Mouse (Mus musculus) erythroblast, adult 5-6 weeks (primary cell): Measurements from ENCODE around the gene Lgr4. TPM values are rescaled to one million over a fixed set of nuclear protein-coding genes. Genes with fewer than 3 reads are reported as not detected.

Experiments
- ATAC-seq: replicated peaks from 2 replicates; pipeline ENCODE4 v1.8.0; 2016; ENCODE audit warnings: moderate number of reproducible peaks, mild to moderate bottlenecking, moderate TSS enrichment, inconsistent platforms; ENCODE audit not compliant: poor library complexity, low FRiP score, severe bottlenecking
- total RNA-seq, 2 experiments: library from RNA; stranded (forward) in 1 of 2; stranded (reverse) in 1 of 2; fragments of 150-400 nt in 1 of 2; fragments of 200-764, 138-1000 nt in 1 of 2; gene quantifications; 2 replicates each; pipeline versions ENCODE4 v1.2.3 to v1.2.4; 2015 to 2017; ENCODE audit warnings: low replicate concordance in 2 of 2

Gene Lgr4
- total RNA-seq, 2 experiments from 2014 or later, result 0.51 to 1.2 TPM

- no peak for ATAC-seq
These were observed 3.0 kb downstream of the Lgr4 start for GRCm38 (mm10) chr2:109920471-109920870.

DNA sequence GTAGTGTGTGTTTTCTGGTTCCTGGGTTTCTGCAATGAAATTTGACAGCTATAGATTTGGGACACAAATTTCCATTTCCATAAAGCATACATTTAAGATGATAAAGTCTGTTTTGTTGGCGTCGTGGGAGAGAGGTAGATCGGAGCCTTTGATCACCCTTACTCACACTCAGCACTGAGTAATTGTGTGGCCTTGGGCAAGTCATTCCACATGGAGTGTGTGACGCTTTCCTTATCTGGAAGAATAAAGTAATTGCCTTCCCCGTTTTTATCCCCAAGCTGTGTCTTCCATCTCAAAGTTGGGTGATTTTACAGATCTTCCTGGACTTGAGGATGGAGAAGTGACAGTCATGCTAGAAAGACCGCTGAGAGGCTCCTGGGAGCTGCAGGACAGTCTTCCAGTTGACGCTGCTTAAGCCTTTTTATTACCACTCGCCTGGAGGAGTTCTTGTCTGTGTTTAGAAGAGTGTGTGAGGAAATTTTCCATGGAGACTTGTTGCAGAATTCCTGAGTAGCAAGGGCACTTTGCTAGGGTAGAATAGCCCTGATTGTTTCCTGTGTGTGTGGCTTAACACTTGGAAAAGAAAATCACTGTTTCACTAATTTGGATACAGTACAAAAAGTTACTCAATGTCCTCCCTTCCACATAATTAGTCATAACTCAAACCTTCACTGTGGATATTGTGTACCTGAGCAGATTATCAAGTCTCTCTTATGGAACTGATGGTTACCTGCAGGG is 4.0 kb downstream of the Lgr4 start:
- no peak for ATAC-seq

DNA sequence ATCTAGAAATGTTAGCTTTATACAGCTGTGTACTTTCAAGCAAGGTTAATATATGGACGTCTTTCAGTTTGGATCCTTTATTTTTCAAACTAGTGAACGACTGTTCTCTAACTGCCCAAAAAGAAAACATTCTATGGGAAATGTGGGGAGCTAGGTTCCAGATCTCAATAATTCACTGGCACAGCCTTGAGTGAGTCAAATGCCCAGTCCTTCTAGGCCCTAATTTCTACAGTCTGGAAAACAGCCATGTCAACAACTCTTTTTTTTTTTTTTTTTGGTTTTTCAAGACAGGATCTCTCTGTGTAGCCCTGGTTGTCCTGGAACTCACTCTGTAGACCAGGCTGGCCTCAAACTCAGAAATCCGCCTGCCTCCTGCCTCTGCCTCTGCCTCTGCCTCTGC is 4.9 kb downstream of the Lgr4 start:
- no peak for ATAC-seq

DNA sequence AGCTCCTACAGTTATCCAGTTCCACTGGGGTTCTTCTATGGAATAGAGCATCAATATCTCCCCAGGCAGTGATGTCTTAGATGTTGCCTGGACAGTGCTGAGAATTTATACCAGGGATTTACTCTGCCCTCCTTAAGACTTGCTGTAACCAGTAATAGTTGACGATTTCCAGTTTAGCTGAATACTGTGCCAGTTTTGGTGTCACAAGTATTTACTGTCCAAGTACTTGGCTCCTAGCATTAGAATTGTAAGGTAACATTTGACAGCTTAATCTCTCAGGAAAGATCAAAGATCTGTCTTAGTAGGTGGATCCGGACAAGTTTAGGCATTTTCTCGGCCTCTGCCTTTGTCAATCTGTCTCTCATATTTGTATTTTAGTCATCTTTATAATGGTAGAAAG is 5.6 kb downstream of the Lgr4 start:
- no peak for ATAC-seq

GRCm38 (mm10) chr2:109923945-109924344 is 6.5 kb downstream of the Lgr4 start:
- ATAC-seq, result no peak

GRCm38 (mm10) chr2:109926984-109927383 is 9.5 kb downstream of the Lgr4 start:
- no peak for ATAC-seq

DNA sequence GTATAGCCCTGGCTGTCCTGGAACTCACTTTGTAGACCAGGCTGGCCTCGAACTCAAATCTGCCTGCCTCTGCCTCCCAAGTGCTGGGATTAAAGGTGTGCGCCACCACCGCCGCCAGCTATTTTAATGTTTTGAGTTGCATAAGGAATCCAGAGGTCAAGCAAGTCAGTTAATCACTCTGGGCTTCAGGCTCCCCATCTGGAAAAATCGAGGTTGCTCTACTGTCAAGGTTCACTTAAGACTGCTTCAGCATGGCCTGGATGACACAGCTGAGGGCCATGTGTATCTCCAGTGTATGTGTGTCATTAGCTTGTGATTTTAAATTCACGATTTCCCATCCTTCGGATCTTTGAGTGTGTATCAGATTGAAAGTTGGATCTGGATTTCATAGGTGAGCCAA is 10.0 kb downstream of the Lgr4 start:
- no peak for ATAC-seq

- no peak for ATAC-seq
These were observed 10.4 kb downstream of the Lgr4 start for GRCm38 (mm10) chr2:109927876-109928275.

GRCm38 (mm10) chr2:109928791-109929190 is 11.3 kb downstream of the Lgr4 start:
- no peak for ATAC-seq

GRCm38 (mm10) chr2:109929256-109929655 is 11.8 kb downstream of the Lgr4 start:
- no peak for ATAC-seq

DNA sequence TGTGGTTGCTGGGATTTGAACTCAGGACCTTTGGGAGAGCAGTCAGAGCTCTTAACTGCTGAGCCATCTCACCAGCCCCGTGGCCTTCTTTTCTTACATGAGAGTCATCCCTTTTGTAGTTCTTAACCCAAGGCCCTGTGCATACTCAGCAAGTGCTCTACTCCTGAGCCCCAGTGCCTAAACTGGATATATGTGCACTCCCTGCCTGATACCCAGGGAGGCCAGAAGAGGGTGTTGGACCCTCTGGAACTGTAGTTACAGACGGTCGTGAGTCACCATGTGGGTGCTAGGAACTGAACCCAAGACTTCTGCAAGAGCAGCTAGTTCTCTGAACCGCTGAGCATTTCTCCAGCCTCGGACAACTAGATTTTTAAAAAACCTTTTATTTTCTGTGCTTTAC is 12.9 kb downstream of the Lgr4 start:
- no peak for ATAC-seq

DNA sequence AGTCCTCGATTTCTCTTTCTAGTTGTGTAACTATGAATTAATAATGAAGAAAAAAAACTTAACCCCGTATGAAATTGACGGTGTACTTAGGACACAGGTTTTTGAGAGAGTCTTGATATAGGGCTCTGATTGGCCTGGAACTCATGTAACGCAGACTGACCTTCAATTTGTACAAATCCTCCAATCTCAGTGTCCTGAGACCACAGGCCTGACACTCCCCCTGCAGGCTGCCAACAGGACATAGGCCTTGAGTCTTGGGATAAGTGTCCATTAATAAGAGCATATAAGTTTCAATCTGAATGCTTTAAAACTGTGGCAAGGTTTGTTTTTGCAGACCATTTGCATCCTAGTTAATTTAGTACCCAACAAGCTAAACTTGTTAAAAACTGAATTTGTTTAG is 13.3 kb downstream of the Lgr4 start:
- ATAC-seq, result no peak

DNA sequence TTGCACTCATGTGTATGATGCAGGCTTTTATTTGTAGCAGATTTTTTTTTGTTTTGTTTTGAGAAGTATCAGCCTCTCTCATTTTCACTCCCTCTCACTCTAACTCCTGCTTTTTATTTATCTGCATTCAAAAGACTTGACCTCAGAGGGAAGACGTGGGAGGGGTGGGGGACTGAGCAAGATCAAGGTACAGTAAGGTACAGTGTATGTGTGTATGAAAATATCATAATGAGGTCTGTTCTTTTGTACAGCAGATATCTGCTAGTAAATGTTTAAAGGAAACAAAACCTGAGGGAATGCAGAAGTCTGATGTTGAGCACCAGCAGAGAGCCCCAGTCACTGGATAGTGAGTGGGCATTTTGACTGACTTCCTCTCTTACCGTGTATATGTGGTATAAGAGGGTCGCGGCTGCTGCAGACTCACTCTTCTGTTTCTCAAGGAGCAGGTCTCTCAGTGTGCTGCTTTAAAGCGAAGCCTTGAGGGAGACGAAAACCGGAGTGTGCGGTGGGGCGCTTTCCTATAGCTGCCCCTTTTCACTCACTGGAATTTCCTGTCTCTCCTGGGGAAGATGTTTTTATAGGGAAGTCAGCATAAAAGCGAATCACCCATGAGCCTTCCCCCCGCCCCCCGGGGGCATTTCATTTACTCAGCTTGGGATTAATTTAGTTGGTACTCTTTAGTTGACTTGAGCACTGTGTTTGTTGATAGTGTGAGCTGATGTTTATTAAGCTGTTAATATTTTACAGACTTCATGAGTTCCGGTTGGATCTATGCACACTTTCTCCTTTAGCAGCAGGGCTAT is 14.7 kb downstream of the Lgr4 start:
- ATAC-seq, result no peak

DNA sequence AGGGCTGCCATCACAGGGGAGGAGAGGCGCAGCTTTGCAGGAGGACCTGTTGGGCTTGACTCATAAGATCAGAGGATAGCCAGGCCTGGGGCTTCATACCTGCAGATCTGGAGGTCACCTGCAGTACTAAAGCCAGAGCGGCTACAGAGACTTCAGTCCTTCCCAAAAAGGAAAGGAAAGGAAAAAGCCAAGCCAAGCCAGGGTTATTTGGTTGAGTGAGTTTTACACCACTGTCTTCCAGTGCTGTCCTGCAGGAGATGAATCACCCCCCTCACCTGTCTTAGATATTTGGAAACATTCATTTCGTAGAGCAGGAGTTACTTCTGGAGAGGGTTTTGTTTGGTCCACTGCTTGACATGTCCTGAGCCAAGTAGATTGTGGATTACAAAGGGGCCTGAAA is 15.7 kb downstream of the Lgr4 start:
- ATAC-seq, result no peak

- ATAC-seq, result no peak
These were observed 16.6 kb downstream of the Lgr4 start for GRCm38 (mm10) chr2:109934086-109934485.

DNA sequence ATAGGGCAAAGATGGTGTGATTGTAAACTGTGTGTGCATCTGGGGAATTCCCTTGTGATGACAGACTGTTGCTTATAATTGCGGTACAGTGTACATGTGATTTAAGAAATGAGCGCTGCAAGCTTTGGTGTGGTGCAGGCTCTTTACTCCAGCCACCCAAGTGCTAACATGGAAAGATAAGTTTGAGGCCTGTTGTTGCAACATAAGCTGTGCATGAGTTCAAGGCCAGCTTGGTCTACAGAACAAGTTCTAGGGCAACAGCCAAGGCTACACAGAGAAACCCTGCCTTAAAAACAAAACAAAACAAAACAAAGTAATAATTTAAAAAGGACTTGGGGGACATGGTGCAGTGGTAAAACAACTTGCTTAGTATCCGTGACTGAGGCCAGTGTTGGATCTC is 17.7 kb downstream of the Lgr4 start:
- ATAC-seq, result no peak

- no peak for ATAC-seq
These were observed 18.4 kb downstream of the Lgr4 start for GRCm38 (mm10) chr2:109935754-109936409.

DNA sequence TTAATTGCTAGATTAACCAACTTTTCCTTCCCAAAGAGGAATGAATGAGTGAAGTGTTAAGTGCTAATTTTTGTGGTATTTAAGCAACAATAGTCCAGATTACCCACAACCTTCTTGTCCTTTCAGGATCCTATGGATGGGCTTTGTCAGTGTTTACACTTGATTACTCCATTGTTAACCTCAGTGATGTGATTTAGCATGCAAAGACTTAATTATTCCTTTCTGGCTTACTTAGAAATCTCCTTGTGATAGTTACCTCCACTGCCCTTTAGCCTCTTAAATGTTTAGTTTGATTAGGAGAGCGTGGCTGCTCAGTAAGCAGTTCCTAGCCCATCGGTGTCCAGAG is 18.9 kb downstream of the Lgr4 start:
- ATAC-seq, result no peak

GRCm38 (mm10) chr2:109941973-109942444 is 24.6 kb downstream of the Lgr4 start:
- ATAC-seq, result no peak

- ATAC-seq, result no peak
These were observed 25.5 kb downstream of the Lgr4 start for GRCm38 (mm10) chr2:109942810-109943570.
